Mouse (Mus musculus) megakaryocyte, embryonic 14.5 days (primary cell): ENCODE data around the gene Cab39l.

Experiments used
- FLI1 ChIP-seq: IDR thresholded peaks from 2 replicates; pipeline ENCODE4 v1.6.1; 2012; ENCODE audit warnings: low read length, inconsistent platforms, mixed read lengths
- GATA1 ChIP-seq: IDR thresholded peaks from 3 replicates; pipeline ENCODE4 v1.6.1; 2012; ENCODE audit warnings: mixed read lengths, low read length, inconsistent platforms, borderline replicate concordance

DNA sequence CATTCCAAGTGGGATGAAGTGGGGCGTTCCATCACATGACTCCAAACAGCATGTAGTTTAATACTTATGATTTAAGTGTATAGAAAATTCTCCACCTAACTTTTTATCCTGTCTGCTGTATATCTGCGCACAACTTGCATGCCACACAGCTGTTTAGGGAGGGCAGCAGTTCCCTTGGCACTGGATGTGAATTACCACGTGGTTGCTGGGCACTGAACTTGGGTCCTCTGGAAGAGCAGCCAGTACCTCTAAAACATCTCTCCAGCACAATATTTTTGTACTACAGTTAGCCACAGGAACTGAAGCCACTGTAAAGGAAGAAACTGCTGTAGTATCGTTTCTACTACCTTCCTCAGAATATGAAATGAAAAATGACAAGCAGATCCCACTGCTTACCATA, 22.6 kb upstream of the Cab39l start:
- TF ChIP-seq FLI1 (no peak), GATA1 (no peak)
